Mouse (Mus musculus) layer of hippocampus, adult 2 months (tissue): ENCODE measurements around the gene Mfap4. TPM values are rescaled to one million over a fixed set of nuclear protein-coding genes. Genes with fewer than 3 reads are reported as not detected.
A peak's percentile ranks its signal among the peaks of the same experiment; 100 is the strongest.

ENCODE experiments used
- DNase-seq, 2 experiments: peaks; one replicate each; pipeline ENCODE4 v3.0.0; 2022; ENCODE audit warnings: low spot score in 2 of 2
- H3K27ac ChIP-seq: fragments of 200-600 bp; 2 replicates; pipeline ENCODE4 v1.8.1; 2022
- H3K4me3 ChIP-seq: fragments of 200-600 bp; 2 replicates; pipeline ENCODE4 v1.8.1; 2022; ENCODE audit warnings: mild to moderate bottlenecking
- CTCF ChIP-seq: fragments of 200-600 bp; conservative IDR thresholded peaks from 2 replicates; pipeline ENCODE4 v1.8.1; 2022; ENCODE audit warnings: antibody characterized with exemption, mild to moderate bottlenecking, moderate library complexity
- total RNA-seq, 2 experiments: library from RNA; stranded (reverse); gene quantifications; 2 replicates each; pipeline ENCODE4 v1.2.3; 2021

The Mfap4 gene
- total RNA-seq, 2 experiments from 2014 or later: 4.8 to 5.0 TPM

DNA sequence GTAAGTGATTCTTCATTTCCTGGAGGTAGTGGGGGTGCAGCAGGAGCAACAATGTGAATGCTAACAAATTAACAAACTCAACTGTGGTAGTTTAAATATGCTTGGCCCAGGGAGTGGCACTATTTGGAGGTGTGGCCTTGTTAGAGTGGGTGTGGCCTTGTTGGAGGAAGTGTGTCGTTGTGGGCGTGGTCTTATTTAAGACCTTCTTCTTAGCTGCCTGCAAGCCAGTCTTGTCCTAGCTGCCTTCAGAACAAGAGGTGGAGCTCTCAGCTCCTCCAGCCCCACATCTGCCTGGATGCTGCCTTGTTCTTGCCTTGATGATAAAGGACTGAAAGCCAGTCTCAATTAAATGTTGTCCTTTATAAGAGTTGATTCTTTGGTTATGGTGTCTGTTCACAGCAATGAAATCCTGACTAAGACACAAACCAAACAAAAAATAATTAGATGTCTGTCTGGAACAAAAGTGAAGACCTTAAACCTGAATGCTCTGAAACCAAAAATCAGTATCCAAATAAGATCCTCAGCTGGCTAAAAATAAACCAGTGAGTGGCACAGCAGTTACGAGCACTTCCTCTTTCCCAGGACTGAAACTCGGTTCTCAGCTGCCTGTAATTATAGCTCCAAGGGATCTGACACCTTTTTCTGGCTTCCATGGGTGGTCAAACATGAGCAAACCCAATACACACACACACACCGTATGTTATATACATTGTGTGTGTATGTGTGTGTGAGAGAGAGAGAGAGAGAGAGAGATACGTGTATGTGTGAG is 13.7 kb downstream of the Mfap4 start:
- no peak overlapping the region for H3K4me3 ChIP-seq
- no peak for TF ChIP-seq CTCF
- no peak overlapping the region; the same call in 1 of the 2 replicates for H3K27ac ChIP-seq
- DNase-seq: no peak

DNA sequence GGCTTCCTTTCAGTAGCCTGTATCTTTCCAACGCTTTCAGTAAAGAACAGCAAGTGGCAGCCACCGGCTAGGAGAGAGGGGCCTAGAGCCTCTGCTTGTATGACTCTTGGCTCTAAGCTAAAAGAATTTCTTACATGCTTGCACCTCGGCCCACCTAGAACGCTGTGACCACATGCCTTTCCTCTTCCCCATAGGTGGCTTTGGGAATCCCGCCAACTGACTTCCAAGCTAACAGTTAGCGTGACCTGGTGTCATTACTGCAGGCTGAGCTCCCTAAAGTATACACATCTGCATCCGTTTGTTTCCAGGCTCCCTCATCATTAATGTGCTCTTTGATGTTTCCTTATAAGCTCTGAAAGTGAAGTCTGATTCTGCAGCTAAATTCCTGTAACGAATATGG is 18.7 kb downstream of the Mfap4 start:
- no peak for TF ChIP-seq CTCF
- Histone ChIP-seq H3K4me3 (no peak overlapping the region), H3K27ac (peak overlapping the region; percentile 99)
- DNase-seq: no peak

DNA sequence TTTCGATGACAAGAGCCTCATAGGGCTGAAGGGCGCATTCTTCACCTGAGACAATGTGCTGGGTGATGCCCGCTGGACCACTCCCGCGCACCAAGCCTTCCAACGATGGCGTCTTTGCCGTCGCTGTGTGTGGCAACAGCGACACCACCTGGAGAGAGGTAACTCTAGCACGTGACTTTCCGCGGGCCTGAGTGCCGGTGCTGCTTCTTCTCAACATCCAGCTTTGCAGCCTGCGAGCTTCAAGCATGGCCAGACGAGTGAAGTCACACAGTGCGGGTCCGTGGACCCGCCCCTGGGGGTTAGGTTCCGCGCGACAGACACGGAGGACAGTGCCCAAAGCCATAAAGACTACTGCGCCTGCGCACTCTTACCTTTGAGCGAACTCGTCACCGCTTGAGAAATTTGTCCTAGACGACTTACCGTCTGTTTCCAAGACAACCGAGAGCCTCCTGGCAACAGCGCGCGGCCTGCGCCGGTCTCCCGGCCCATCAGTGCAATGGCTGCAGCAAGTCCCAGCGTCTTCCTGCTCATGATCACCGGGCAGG is 19.6 kb downstream of the Mfap4 start, which contains the start of gene B9d1:
TSS of gene B9d1 (plus strand) at position 432 of the 545 bp plus-strand sequence.
- DNase-seq: peak; percentile 95 to 96
- TF ChIP-seq CTCF: peak; percentile 94
- Histone ChIP-seq H3K27ac (peak within 1 kb of the TSS; percentile 99), H3K4me3 (peak within 1 kb of the TSS; percentile 72)

- peak; percentile 79 for TF ChIP-seq CTCF
- H3K4me3 ChIP-seq: no peak overlapping the region
- H3K27ac ChIP-seq: peak overlapping the region; percentile 47; the same call in 1 of the 2 replicates
- DNase-seq: peak in 1 of 2 experiments; percentile 44
These were observed 29.7 kb downstream of the Mfap4 start for GRCm38 (mm10) chr11:61514953-61515352.

GRCm38 (mm10) chr11:61517971-61518370 is 32.7 kb downstream of the Mfap4 start:
- peak overlapping the region; percentile 20; the same call in 1 of the 2 replicates for H3K27ac ChIP-seq
- H3K4me3 ChIP-seq: no peak overlapping the region
- TF ChIP-seq CTCF: no peak
- DNase-seq: no peak

DNA sequence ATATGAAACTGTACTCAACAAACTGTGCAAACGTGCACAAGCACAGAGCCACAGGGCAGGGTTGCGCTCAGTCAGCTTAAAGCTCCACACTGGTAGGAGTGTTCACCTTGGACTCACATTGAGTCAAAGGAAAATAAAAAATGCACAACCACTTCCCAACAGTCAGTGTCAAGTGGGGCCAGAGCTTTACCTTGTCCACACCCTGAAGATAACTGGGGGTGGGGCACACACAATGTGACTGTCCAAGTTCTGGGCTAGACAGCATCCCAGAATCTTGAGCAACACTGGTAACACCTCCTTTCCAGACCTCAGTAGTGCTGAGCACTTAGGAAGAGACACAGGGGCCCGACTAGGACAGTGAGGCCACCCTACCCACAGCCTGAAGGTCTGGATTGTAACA is 33.6 kb downstream of the Mfap4 start:
- Histone ChIP-seq H3K27ac (peak overlapping the region; percentile 47; the same call in 1 of the 2 replicates), H3K4me3 (no peak overlapping the region)
- no peak for TF ChIP-seq CTCF
- no peak for DNase-seq

GRCm38 (mm10) chr11:61519484-61520107 is 34.4 kb downstream of the Mfap4 start:
- Histone ChIP-seq H3K27ac (peak overlapping the region; percentile 47), H3K4me3 (no peak overlapping the region)
- no peak for DNase-seq
- TF ChIP-seq CTCF: no peak

- DNase-seq: peak in 1 of 2 experiments; percentile 58
- H3K27ac ChIP-seq: peak overlapping the region; percentile 86
- no peak overlapping the region for H3K4me3 ChIP-seq
- TF ChIP-seq CTCF: no peak
These were observed 41.6 kb downstream of the Mfap4 start for GRCm38 (mm10) chr11:61526872-61527271.

- no peak overlapping the region for H3K4me3 ChIP-seq
- H3K27ac ChIP-seq: peak overlapping the region; percentile 86
- peak; percentile 31 for TF ChIP-seq CTCF
- peak in 1 of 2 experiments; percentile 54 for DNase-seq
These were observed 44.1 kb downstream of the Mfap4 start for GRCm38 (mm10) chr11:61529268-61529713.

- no peak for DNase-seq
- TF ChIP-seq CTCF: no peak
- Histone ChIP-seq H3K4me3 (no peak overlapping the region), H3K27ac (peak overlapping the region; percentile 86)
These were observed 47.6 kb downstream of the Mfap4 start for GRCm38 (mm10) chr11:61532820-61533219.

DNA sequence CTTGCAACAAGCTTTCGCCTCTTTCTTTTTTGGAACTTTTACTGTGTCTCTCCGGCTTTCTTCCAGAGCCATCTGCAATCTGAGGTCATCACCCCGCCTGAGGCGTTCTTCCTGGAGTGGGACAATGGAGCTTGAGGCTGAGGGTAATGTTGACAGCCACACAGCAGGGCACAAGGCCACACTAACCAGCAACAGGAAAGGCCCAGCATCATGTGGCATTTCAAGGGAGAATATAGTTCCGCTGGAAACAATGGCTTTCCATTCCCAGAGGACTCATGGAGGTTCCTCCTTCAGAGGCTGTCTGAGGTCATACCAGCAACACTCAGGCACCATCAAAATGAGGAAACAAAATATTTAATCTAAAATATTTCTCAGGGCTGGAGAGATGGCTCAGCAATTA is 48.3 kb downstream of the Mfap4 start:
- H3K27ac ChIP-seq: peak overlapping the region; percentile 86
- TF ChIP-seq CTCF: no peak

GRCm38 (mm10) chr11:61535530-61535929 is 50.3 kb downstream of the Mfap4 start:
- TF ChIP-seq CTCF: no peak
- no peak for DNase-seq
- H3K27ac ChIP-seq: peak overlapping the region; percentile 86
- no peak overlapping the region for H3K4me3 ChIP-seq

More for the DNA sequence above, 48.3 kb downstream of the Mfap4 start:
- H3K4me3 ChIP-seq: no peak overlapping the region
- DNase-seq: no peak

- Histone ChIP-seq H3K27ac (peak overlapping the region; percentile 86), H3K4me3 (no peak overlapping the region)
- DNase-seq: no peak
- no peak for TF ChIP-seq CTCF
These were observed 51.7 kb downstream of the Mfap4 start for GRCm38 (mm10) chr11:61536952-61537351.
